Mouse (Mus musculus) fibroblast of lung, adult 2 months (primary cell): ENCODE results near the gene Eps8l2.

Source experiments
- DNase-seq: peaks from one replicate; pipeline ENCODE4 v3.0.0-alpha.2; 2011; ENCODE audit warnings: low read depth

Gene Eps8l2

GRCm38 (mm10) chr7:141364349-141365048, 25.8 kb downstream of the Eps8l2 start:
- no peak for DNase-seq

- DNase-seq, result no peak
Observed at GRCm38 (mm10) chr7:141365049-141365445, 26.4 kb downstream of the Eps8l2 start.

- no peak for DNase-seq
Observed at GRCm38 (mm10) chr7:141367358-141367757, 28.7 kb downstream of the Eps8l2 start.

GRCm38 (mm10) chr7:141369918-141370317, 31.2 kb downstream of the Eps8l2 start:
- DNase-seq, result no peak

- DNase-seq, result peak; percentile 40
Observed at GRCm38 (mm10) chr7:141371942-141372595, 33.4 kb downstream of the Eps8l2 start.

- no peak for DNase-seq
Observed at GRCm38 (mm10) chr7:141373611-141374010, 34.9 kb downstream of the Eps8l2 start.

GRCm38 (mm10) chr7:141374399-141374798, 35.7 kb downstream of the Eps8l2 start:
- no peak for DNase-seq

GRCm38 (mm10) chr7:141379584-141379983, 40.9 kb downstream of the Eps8l2 start:
- no peak for DNase-seq

- peak; percentile 34 for DNase-seq
Observed at GRCm38 (mm10) chr7:141381068-141381835, 42.6 kb downstream of the Eps8l2 start.

- DNase-seq, result no peak
Observed at GRCm38 (mm10) chr7:141387807-141388486, 49.3 kb downstream of the Eps8l2 start.

GRCm38 (mm10) chr7:141388487-141389109, 49.9 kb downstream of the Eps8l2 start:
- DNase-seq, result no peak

GRCm38 (mm10) chr7:141390326-141391259, 51.9 kb downstream of the Eps8l2 start:
- DNase-seq, result no peak

- peak; percentile 78 for DNase-seq
Observed at GRCm38 (mm10) chr7:141391625-141392551, 53.2 kb downstream of the Eps8l2 start, which contains the start of gene Taldo1. Gene Taldo1, plus strand, starts transcription at chr7:141392199.

GRCm38 (mm10) chr7:141392552-141393222, 54.0 kb downstream of the Eps8l2 start:
- peak; percentile 27 for DNase-seq

GRCm38 (mm10) chr7:141394158-141394557, 55.5 kb downstream of the Eps8l2 start:
- no peak for DNase-seq

- no peak for DNase-seq
Observed at GRCm38 (mm10) chr7:141394771-141395170, 56.1 kb downstream of the Eps8l2 start.

GRCm38 (mm10) chr7:141395348-141395747, 56.7 kb downstream of the Eps8l2 start:
- DNase-seq, result no peak

- peak; percentile 36 for DNase-seq
Observed at GRCm38 (mm10) chr7:141403305-141403704, 64.6 kb downstream of the Eps8l2 start.

GRCm38 (mm10) chr7:141405466-141405865, 66.8 kb downstream of the Eps8l2 start:
- no peak for DNase-seq
